19 mouse cellular contexts compared by ENCODE assay signal in genomic region chr6:142389101-142389500, GRCm38 (mm10). TPM values are rescaled to one million over a fixed set of nuclear protein-coding genes. Genes with fewer than 3 reads are reported as not detected.
A peak's percentile ranks its signal among the peaks of the same experiment; 100 is the strongest.
DNase-seq lines count a peak whose midpoint lies in the region; ATAC-seq and TF ChIP-seq lines count a peak whose summit lies in the region.
"Had no signal": no experiment of that assay in that cellular context is flagged by ENCODE, and none has a peak within 500 bp of the region (broad histone marks: within the 10 kb centered on the region; RNA-seq: fewer than 3 reads in every experiment).

No protein-coding gene starts in this region.

- H3K36me3 ChIP-seq in heart, embryonic 13.5 days = peaks cover 18% of the 10 kb centered on the region
- H3K36me3 ChIP-seq in neural tube, embryonic 15.5 days = 0 out of 2 replicates have a peak, but pooled peaks cover 8% of the 10 kb centered on the region
- peaks cover 12% of the 10 kb centered on the region; the same call in 1 of the 2 replicates for H3K36me3 ChIP-seq in embryonic facial prominence, embryonic 15.5 days
- H3K36me3 ChIP-seq in myocyte (ENCODE audit: control insufficient read depth, insufficient read depth) = peaks cover 5% of the 10 kb centered on the region

- peaks cover 36% of the 10 kb centered on the region for H3K4me1 ChIP-seq in heart, embryonic 13.5 days
- peaks cover 24% of the 10 kb centered on the region for H3K4me1 ChIP-seq in neural tube, embryonic 15.5 days
- H3K4me1 ChIP-seq in embryonic facial prominence, embryonic 15.5 days = peaks cover 20% of the 10 kb centered on the region

- WGBS in heart, embryonic 13.5 days = 57% methylated on average over 2 of the region's 2 CpGs
- WGBS in neural tube, embryonic 15.5 days = 93% methylated on average over 2 of the region's 2 CpGs
- 76% methylated on average over 2 of the region's 2 CpGs for WGBS in embryonic facial prominence, embryonic 15.5 days

- no peak for TF ChIP-seq POLR2A in myocyte (IDR thresholded peaks at IDR 0.05; ENCODE audit: insufficient read length, low read depth)

- H3K79me2 ChIP-seq in myocyte (ENCODE audit: control insufficient read depth, insufficient read depth) = peaks cover 75% of the 10 kb centered on the region

- ATAC-seq in heart, embryonic 13.5 days (ENCODE audit: extremely low read depth, insufficient number of reproducible peaks, low FRiP score, low TSS enrichment) = no peak
- no peak for ATAC-seq in neural tube, embryonic 15.5 days (ENCODE audit: low FRiP score)
- ATAC-seq in embryonic facial prominence, embryonic 15.5 days (ENCODE audit: insufficient number of reproducible peaks, low FRiP score, low TSS enrichment, low read depth) = no peak
- ATAC-seq: midbrain, embryonic 13.5 days had no signal

- no peak overlapping the region for H3ac ChIP-seq in myocyte (ENCODE audit: control insufficient read depth, insufficient read length)

- DNase-seq in heart, adult 8-10 months (ENCODE audit: low spot score) = no peak
- no peak for DNase-seq in neural tube, embryonic 10.5 days (ENCODE audit: extremely low spot score, low spot score)
- DNase-seq in thymus, postnatal 14 days = no peak
- DNase-seq in kidney, adult 8-10 months = no peak
- DNase-seq: cerebellum, postnatal 25 days; heart, adult 2 months; heart, postnatal 10 days; kidney, adult 18-20 months; lung, postnatal 4 days; right cerebral cortex, postnatal 4 days had no signal

- no peak overlapping the region for H3K27ac ChIP-seq in heart, embryonic 13.5 days (replicated peaks)
- H3K27ac ChIP-seq in neural tube, embryonic 15.5 days (replicated peaks) = no peak overlapping the region
- H3K27ac ChIP-seq in embryonic facial prominence, embryonic 15.5 days (replicated peaks) = no peak overlapping the region
- H3K27ac ChIP-seq: heart, adult 2 months; hindbrain, embryonic 14.5 days; layer of hippocampus, adult 2 months; midbrain, embryonic 13.5 days; neural tube, embryonic 12.5 days had no signal

- no peaks in the 10 kb centered on the region for H3K27me3 ChIP-seq in heart, embryonic 13.5 days (replicated peaks)
- H3K27me3 ChIP-seq in neural tube, embryonic 15.5 days (replicated peaks) = no peaks in the 10 kb centered on the region
- H3K27me3 ChIP-seq in embryonic facial prominence, embryonic 15.5 days = no peaks in the 10 kb centered on the region
- no peaks in the 10 kb centered on the region for H3K27me3 ChIP-seq in myocyte (ENCODE audit: control insufficient read depth, insufficient read depth, insufficient read length)
- H3K27me3 ChIP-seq: midbrain, embryonic 13.5 days; neural tube, embryonic 12.5 days had no signal

- H3K9me3 ChIP-seq in heart, embryonic 13.5 days = no peaks in the 10 kb centered on the region
- no peaks in the 10 kb centered on the region for H3K9me3 ChIP-seq in neural tube, embryonic 15.5 days (replicated peaks)
- H3K9me3 ChIP-seq in embryonic facial prominence, embryonic 15.5 days (replicated peaks) = no peaks in the 10 kb centered on the region
- H3K9me3 ChIP-seq: midbrain, embryonic 13.5 days; neural tube, embryonic 12.5 days had no signal

- H3K9ac ChIP-seq in heart, embryonic 13.5 days = no peak overlapping the region
- H3K9ac ChIP-seq in neural tube, embryonic 15.5 days (replicated peaks) = no peak overlapping the region
- no peak overlapping the region for H3K9ac ChIP-seq in embryonic facial prominence, embryonic 15.5 days
- H3K9ac ChIP-seq: hindbrain, embryonic 14.5 days; midbrain, embryonic 13.5 days; neural tube, embryonic 12.5 days had no signal

- H3K4me2 ChIP-seq in heart, embryonic 13.5 days = no peak overlapping the region; the same call in 1 of the 2 replicates
- H3K4me2 ChIP-seq in neural tube, embryonic 15.5 days = 0 out of 2 replicates have a peak overlapping the region, but pooled peaks have one; percentile 88
- no peak overlapping the region for H3K4me2 ChIP-seq in embryonic facial prominence, embryonic 15.5 days (replicated peaks)
- peak overlapping the region; percentile 89 for H3K4me2 ChIP-seq in myocyte (ENCODE audit: low read depth)

- H3K4me3 ChIP-seq in heart, embryonic 13.5 days = peak overlapping the region; percentile 13; the same call in 1 of the 2 replicates
- no peak overlapping the region for H3K4me3 ChIP-seq in neural tube, embryonic 15.5 days (replicated peaks)
- H3K4me3 ChIP-seq in embryonic facial prominence, embryonic 15.5 days (replicated peaks) = 0 out of 2 replicates have a peak overlapping the region, but pooled peaks have one; percentile 83
- peak overlapping the region; percentile 57 for H3K4me3 ChIP-seq in myocyte
- H3K4me3 ChIP-seq: heart, adult 2 months; layer of hippocampus, adult 2 months; neural tube, embryonic 12.5 days had no signal

TF ChIP-seq in myocyte, 11 proteins besides CTCF, POLR2A, EP300 and RAD21:
- TF ChIP-seq MYOG (IDR thresholded peaks at IDR 0.05; ENCODE audit: control insufficient read depth in 1 of 3, insufficient read depth in 1 of 3, insufficient read length in 2 of 3, low read depth in 2 of 3) (no peak), TCF3 (IDR thresholded peaks at IDR 0.05; ENCODE audit: insufficient read length, low read depth) (no peak), POLR2AphosphoS2 (IDR thresholded peaks at IDR 0.05; ENCODE audit: insufficient read length, low read depth) (no peak), CEBPB (IDR thresholded peaks at IDR 0.05; ENCODE audit: insufficient read depth, poor library complexity, severe bottlenecking) (no peak), MAX (IDR thresholded peaks at IDR 0.05; ENCODE audit: low read depth) (no peak)

RNA-seq across cellular contexts. Expression of gene Golt1b, which starts 2.1 kb away (rescaled TPM):
- 73.2 and 76.7 TPM in 2 replicates for polyA plus RNA-seq in heart, embryonic 13.5 days (2015; fragmentation: Nextera tagmentation; extraction: Ambion mirVana)
- total RNA-seq in heart, adult 8-10 months (2022) = 10 to 100 TPM; 13.9 to 18.7 (median 15.4) TPM
- 69.5 and 74.9 TPM in 2 replicates for polyA plus RNA-seq in neural tube, embryonic 15.5 days (2015; fragmentation: Nextera tagmentation; extraction: Ambion mirVana)
- polyA plus RNA-seq in embryonic facial prominence, embryonic 15.5 days (2015; fragmentation: Nextera tagmentation; extraction: Ambion mirVana) = 114 and 116 TPM in 2 replicates
- polyA plus RNA-seq in myocyte (2012; fragmentation: generic; extraction: Trizol) = 22.7 TPM

RNA-seq across cellular contexts. Expression of gene Recql, which starts 2.2 kb away (rescaled TPM):
- 18.2 and 18.9 TPM in 2 replicates for polyA plus RNA-seq in heart, embryonic 13.5 days (2015; fragmentation: Nextera tagmentation; extraction: Ambion mirVana)
- 1 to 10 TPM; 6.1 to 9.6 (median 7.8) TPM for total RNA-seq in heart, adult 8-10 months (2022)
- polyA plus RNA-seq in neural tube, embryonic 15.5 days (2015; fragmentation: Nextera tagmentation; extraction: Ambion mirVana) = 21.4 and 21.6 TPM in 2 replicates
- 24.1 and 26.2 TPM in 2 replicates for polyA plus RNA-seq in embryonic facial prominence, embryonic 15.5 days (2015; fragmentation: Nextera tagmentation; extraction: Ambion mirVana)
- polyA plus RNA-seq in myocyte (2012; fragmentation: generic; extraction: Trizol) = 8.8 TPM

RNA-seq across cellular contexts. Expression of gene Spx, which starts 24.1 kb away (rescaled TPM):
- polyA plus RNA-seq in heart, embryonic 13.5 days (2015; fragmentation: Nextera tagmentation; extraction: Ambion mirVana) = 0.27 and 0.59 TPM in 2 replicates
- total RNA-seq in heart, adult 8-10 months (2022) = not detected
- 1.2 and 1.5 TPM in 2 replicates for polyA plus RNA-seq in neural tube, embryonic 15.5 days (2015; fragmentation: Nextera tagmentation; extraction: Ambion mirVana)
- polyA plus RNA-seq in embryonic facial prominence, embryonic 15.5 days (2015; fragmentation: Nextera tagmentation; extraction: Ambion mirVana) = 0.84 and 0.92 TPM in 2 replicates
- 0.19 TPM for polyA plus RNA-seq in myocyte (2012; fragmentation: generic; extraction: Trizol)
- total RNA-seq: heart, adult 2 months; heart, postnatal 10 days; liver, adult 2 months had no signal
- polyA plus RNA-seq: liver, adult 2 months had no signal

RNA-seq across cellular contexts. Expression of gene Pyroxd1, which starts 43.6 kb away (rescaled TPM):
- 12.0 and 12.6 TPM in 2 replicates for polyA plus RNA-seq in heart, embryonic 13.5 days (2015; fragmentation: Nextera tagmentation; extraction: Ambion mirVana)
- total RNA-seq in heart, adult 8-10 months (2022) = 10 to 100 TPM in 3 of 4 experiments, 1 to 10 TPM in 1; 8.7 to 11.1 (median 10.3) TPM
- 18.2 and 18.7 TPM in 2 replicates for polyA plus RNA-seq in neural tube, embryonic 15.5 days (2015; fragmentation: Nextera tagmentation; extraction: Ambion mirVana)
- 15.9 and 18.1 TPM in 2 replicates for polyA plus RNA-seq in embryonic facial prominence, embryonic 15.5 days (2015; fragmentation: Nextera tagmentation; extraction: Ambion mirVana)
- polyA plus RNA-seq in myocyte (2012; fragmentation: generic; extraction: Trizol) = 4.1 TPM

Comparison
In these comparisons a context has a peak if more than half of its experiments do, and no peak if none do; other contexts are left out.
1. H3K4me2 ChIP-seq: peak in neural tube, embryonic 15.5 days (single experiment) and myocyte (single experiment); none in heart, embryonic 13.5 days (single experiment) and embryonic facial prominence, embryonic 15.5 days (single experiment).